Mouse (Mus musculus) mouse embryonic stem cell (cell line): ENCODE measurements around the gene Trip11.

Source experiments
- in situ Hi-C, 2 experiments: fragments of 300-500 bp; cut with MboI; formaldehyde crosslinking; loops; 1 replicate in 1 of 2; 3 replicates in 1 of 2; pipeline ENCODE4 v1.14.3; 2019 to 2020; ENCODE audit warnings: low sequenced_read_pairs in 2 of 2, low pct_unique_long_range_greater_than_20kb in 1 of 2, mixed read lengths in 1 of 2; ENCODE audit not compliant: unreplicated experiment in 1 of 2

The Trip11 gene

GRCm38 (mm10) chr12:101798189-101798922 is 114.7 kb downstream of the Trip11 start:
- in situ Hi-C loops: no loop called here

GRCm38 (mm10) chr12:101794458-101794857 is 118.6 kb downstream of the Trip11 start:
- in situ Hi-C loops: no loop called here

- in situ Hi-C loops: no loop called here
Measured at GRCm38 (mm10) chr12:101793221-101793621, 119.8 kb downstream of the Trip11 start.

- in situ Hi-C loops: no loop called here
Measured at GRCm38 (mm10) chr12:101792684-101793083, 120.4 kb downstream of the Trip11 start.

- in situ Hi-C loops: no loop called here
Measured at GRCm38 (mm10) chr12:101789767-101790166, 123.3 kb downstream of the Trip11 start.

GRCm38 (mm10) chr12:101789250-101789649 is 123.8 kb downstream of the Trip11 start:
- in situ Hi-C loops: no loop called here
